Mouse (Mus musculus) left cerebral cortex, postnatal 10 days (tissue): ENCODE measurements at regions not wholly inside any gene's neighbourhood (a gene's known extent, or its start where the extent isn't known, plus 50 kb on each side); places are given as distances from the start of the nearest gene placed in this dataset.

ENCODE experiments used
- DNase-seq, 2 experiments: peaks; one replicate each; pipeline ENCODE4 v3.0.0; 2021 to 2022; ENCODE audit warnings: low spot score in 2 of 2, mixed read lengths in 1 of 2; ENCODE audit errors: extremely low spot score in 1 of 2
- intact Hi-C: fragments of 180-260 bp; cut with DNase I; formaldehyde crosslinking; loops from one replicate; pipeline ENCODE4 v1.15.1; 2025

- intact Hi-C loops, result no loop called here
- DNase-seq, result no peak
These were observed 125.1 kb upstream of the Hs3st4 start for GRCm38 (mm10) chr7:123857539-123857938.

- DNase-seq, result no peak
- intact Hi-C loops, result no loop called here
These were observed 121.0 kb upstream of the Hs3st4 start for GRCm38 (mm10) chr7:123861706-123862105.

- DNase-seq, result no peak
- intact Hi-C loops, result no loop called here
These were observed 85.8 kb upstream of the Hs3st4 start for GRCm38 (mm10) chr7:123896759-123897444.

GRCm38 (mm10) chr7:123907946-123908840, 74.5 kb upstream of the Hs3st4 start:
- intact Hi-C loops, result no loop called here
- peak; percentile 13 to 19 for DNase-seq

- no peak for DNase-seq
- intact Hi-C loops, result no loop called here
These were observed 61.2 kb upstream of the Hs3st4 start for GRCm38 (mm10) chr7:123921461-123921860.

- no peak for DNase-seq
- intact Hi-C loops, result no loop called here
These were observed 50.2 kb upstream of the Hs3st4 start for GRCm38 (mm10) chr7:123932486-123932885.
